Mouse (Mus musculus) small intestine, adult 2 months (tissue): Measurements from ENCODE around the gene Gpc6. TPM values are rescaled to one million over a fixed set of nuclear protein-coding genes. Genes with fewer than 3 reads are reported as not detected.

ENCODE experiments used
- H3K27ac ChIP-seq: fragments of 200-500 bp; 2 replicates; pipeline ENCODE4 v1.5.1; 2012; ENCODE audit warnings: low read depth, low read length, control low read depth, inconsistent platforms; ENCODE audit not compliant: insufficient read depth
- H3K27me3 ChIP-seq: fragments of 200-500 bp; 2 replicates; pipeline ENCODE4 v1.6.1; 2012; ENCODE audit warnings: mild to moderate bottlenecking, moderate library complexity, low read length, inconsistent platforms; ENCODE audit not compliant: control insufficient read depth, insufficient read depth
- H3K36me3 ChIP-seq: fragments of 200-500 bp; 2 replicates; pipeline ENCODE4 v1.6.1; 2012; ENCODE audit warnings: mild to moderate bottlenecking, low read length, control low read depth, inconsistent platforms; ENCODE audit not compliant: control insufficient read depth, insufficient read depth
- H3K4me1 ChIP-seq: fragments of 200-500 bp; 2 replicates; pipeline ENCODE4 v1.6.1; 2012; ENCODE audit warnings: low read length, inconsistent platforms, mixed read lengths; ENCODE audit not compliant: control insufficient read depth, insufficient read depth, insufficient read length
- H3K4me3 ChIP-seq: fragments of 200-500 bp; 2 replicates; pipeline ENCODE4 v1.5.1; 2012; ENCODE audit warnings: low read depth, mild to moderate bottlenecking, control low read depth, inconsistent platforms, low read length, moderate library complexity
- CTCF ChIP-seq: fragments of 200-500 bp; IDR thresholded peaks from 2 replicates; pipeline ENCODE4 v1.5.1; 2012; ENCODE audit warnings: low read depth, mild to moderate bottlenecking, control low read depth, inconsistent platforms, low read length, moderate library complexity, mixed read lengths; ENCODE audit not compliant: insufficient replicate concordance, insufficient read length; ENCODE audit errors: extremely low read depth
- POLR2A ChIP-seq: fragments of 200-500 bp; IDR thresholded peaks from 2 replicates; pipeline ENCODE4 v1.6.1; 2012; ENCODE audit warnings: low read depth, mild to moderate bottlenecking, control low read depth, inconsistent platforms, low read length, moderate library complexity
- WGBS: fragments of 180-500 bp; shearing (Covaris S2); methylation state at CpG from one replicate; pipeline ENCODE4 v1.1.7; 2018; 5-methylcytosine and 5-hydroxymethylcytosine counted together
- polyA plus RNA-seq: library from polyadenylated mRNA; depleted of rRNA; stranded (reverse); fragments of >200 nt; gene quantifications from 2 replicates; pipeline ENCODE4 v1.2.3, GENCODE M21; 2012

Gpc6 gene
- polyA plus RNA-seq, 1 experiment = 0.81 TPM

DNA sequence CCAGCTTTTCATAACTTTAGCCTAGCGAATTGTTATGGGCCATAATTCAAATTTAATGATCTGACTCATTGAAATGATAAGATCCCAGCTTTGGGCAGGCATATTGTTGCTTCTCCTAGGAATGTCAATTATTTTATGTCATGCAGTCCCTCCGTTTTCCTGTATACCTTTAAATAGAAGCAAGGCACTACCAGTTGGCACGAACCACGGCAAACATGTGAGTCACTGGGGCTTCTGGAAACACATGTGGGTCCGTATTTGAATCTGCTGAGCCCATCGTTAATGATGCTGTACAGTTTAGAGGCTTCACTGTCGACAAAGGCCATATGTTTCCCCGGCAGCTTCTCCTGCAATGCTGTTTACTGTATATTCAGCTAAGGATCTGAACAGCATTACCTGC, 594.5 kb downstream of the Gpc6 start:
- Histone ChIP-seq H3K36me3 (no peaks in the 10 kb centered on the region), H3K4me1 (no peaks in the 10 kb centered on the region), H3K4me3 (no peak overlapping the region), H3K27me3 (no peaks in the 10 kb centered on the region), H3K27ac (no peak overlapping the region)
- TF ChIP-seq POLR2A (no peak), CTCF (no peak)
- WGBS = 62% methylated on average over 8 of the region's 8 CpGs

- Histone ChIP-seq H3K36me3 (no peaks in the 10 kb centered on the region), H3K4me1 (no peaks in the 10 kb centered on the region), H3K27me3 (no peaks in the 10 kb centered on the region), H3K27ac (no peak overlapping the region), H3K4me3 (no peak overlapping the region)
- WGBS = 47% methylated on average over 2 of the region's 2 CpGs
- TF ChIP-seq POLR2A (no peak), CTCF (no peak)
These were observed 595.6 kb downstream of the Gpc6 start for GRCm38 (mm10) chr14:117520706-117521105.

DNA sequence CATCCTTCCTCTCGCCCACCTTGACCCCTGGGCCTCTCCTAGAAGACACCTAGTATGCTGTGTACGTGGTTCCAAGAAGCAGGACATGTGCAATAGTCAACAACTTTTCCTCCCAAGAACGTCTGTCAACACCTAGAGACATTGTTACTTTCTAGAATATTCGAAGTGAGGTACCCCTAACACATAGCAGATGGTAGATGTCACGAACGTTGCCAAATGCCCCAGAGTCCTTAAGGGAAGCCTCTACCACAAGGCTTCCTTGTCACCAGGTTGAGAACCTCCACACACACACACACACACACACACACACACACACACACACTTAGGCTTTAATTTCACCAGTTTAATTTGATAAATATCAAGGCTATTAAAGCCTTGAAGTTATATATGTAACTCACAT, 600.0 kb downstream of the Gpc6 start:
- Histone ChIP-seq H3K4me1 (no peaks in the 10 kb centered on the region), H3K27ac (no peak overlapping the region), H3K4me3 (no peak overlapping the region), H3K36me3 (no peaks in the 10 kb centered on the region), H3K27me3 (no peaks in the 10 kb centered on the region)
- TF ChIP-seq POLR2A (no peak), CTCF (no peak)
- WGBS = 66% methylated on average over 6 of the region's 6 CpGs

GRCm38 (mm10) chr14:117527053-117527452, 601.9 kb downstream of the Gpc6 start:
- no peak for TF ChIP-seq POLR2A
- no peak for TF ChIP-seq CTCF
- no peak overlapping the region for H3K4me3 ChIP-seq
- H3K27ac ChIP-seq = no peak overlapping the region
- no peaks in the 10 kb centered on the region for H3K4me1 ChIP-seq
- no peaks in the 10 kb centered on the region for H3K36me3 ChIP-seq
- 92% methylated on average over 7 of the region's 7 CpGs for WGBS
- no peaks in the 10 kb centered on the region for H3K27me3 ChIP-seq

DNA sequence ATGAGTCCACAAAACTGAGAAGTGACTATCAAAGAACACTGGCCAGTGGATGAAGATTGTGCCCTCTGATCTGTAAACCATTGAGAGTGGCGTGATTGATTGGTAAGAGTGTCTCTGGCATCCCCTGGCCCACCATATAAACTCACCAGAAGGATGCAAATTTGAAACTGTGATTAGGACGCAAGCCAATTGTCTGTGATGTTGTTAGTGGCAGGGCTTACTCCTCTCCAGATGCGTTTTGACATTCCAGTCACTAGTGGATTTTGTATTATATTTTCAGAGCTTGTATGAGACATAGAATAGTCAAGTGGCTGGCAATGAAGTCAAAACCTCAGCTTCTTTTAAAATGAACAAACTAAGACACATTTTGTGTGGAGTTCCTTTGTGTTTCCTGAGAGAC, 604.3 kb downstream of the Gpc6 start:
- H3K27ac ChIP-seq = no peak overlapping the region
- no peaks in the 10 kb centered on the region for H3K4me1 ChIP-seq
- no peak overlapping the region for H3K4me3 ChIP-seq
- WGBS = 78% methylated on average over 3 of the region's 3 CpGs
- H3K27me3 ChIP-seq = no peaks in the 10 kb centered on the region
- TF ChIP-seq CTCF = no peak
- H3K36me3 ChIP-seq = no peaks in the 10 kb centered on the region

GRCm38 (mm10) chr14:117552776-117553175, 627.7 kb downstream of the Gpc6 start:
- Histone ChIP-seq H3K36me3 (no peaks in the 10 kb centered on the region), H3K4me3 (no peak overlapping the region), H3K27ac (no peak overlapping the region), H3K27me3 (no peaks in the 10 kb centered on the region), H3K4me1 (no peaks in the 10 kb centered on the region)
- TF ChIP-seq CTCF (no peak), POLR2A (no peak)

- no peaks in the 10 kb centered on the region for H3K36me3 ChIP-seq
- 75% methylated on average over 7 of the region's 7 CpGs for WGBS
- no peaks in the 10 kb centered on the region for H3K27me3 ChIP-seq
- H3K4me1 ChIP-seq = no peaks in the 10 kb centered on the region
- H3K4me3 ChIP-seq = no peak overlapping the region
- TF ChIP-seq POLR2A (no peak), CTCF (no peak)
- no peak overlapping the region for H3K27ac ChIP-seq
These were observed 631.7 kb downstream of the Gpc6 start for GRCm38 (mm10) chr14:117556715-117557320.
